Mouse (Mus musculus) forebrain, postnatal 0 days (tissue): ENCODE measurements at regions not wholly inside any gene's neighbourhood (a gene's known extent, or its start where the extent isn't known, plus 50 kb on each side); places are given as distances from the start of the nearest gene placed in this dataset.

Experiments
- ATAC-seq: fragments of 200-750 bp; cut with Nextera tagmentation; 2 replicates; pipeline ENCODE4 v1.8.0; 2017; ENCODE audit warnings: mild to moderate bottlenecking, moderate library complexity
- DNase-seq: peaks from one replicate; pipeline ENCODE4 v3.0.0-alpha.2; 2015
- H3K27ac ChIP-seq: fragments of 300-500 bp; sonication (generic); 2 replicates; pipeline ENCODE4 v1.5.1; 2014; ENCODE audit warnings: low read depth, mild to moderate bottlenecking, antibody characterized with exemption, low read length, moderate library complexity, mixed read lengths
- H3K27me3 ChIP-seq: fragments of 300-500 bp; sonication (generic); 2 replicates; pipeline ENCODE4 v1.6.1; 2014; ENCODE audit warnings: mild to moderate bottlenecking, low read length, mixed read lengths; ENCODE audit not compliant: insufficient read depth
- H3K36me3 ChIP-seq: fragments of 300-500 bp; sonication (generic); 2 replicates; pipeline ENCODE4 v1.6.1; 2014; ENCODE audit warnings: mild to moderate bottlenecking, moderate library complexity; ENCODE audit not compliant: insufficient read depth
- H3K4me1 ChIP-seq: fragments of 300-500 bp; sonication (generic); 2 replicates; pipeline ENCODE4 v1.6.1; 2014; ENCODE audit warnings: antibody characterized with exemption; ENCODE audit not compliant: insufficient read depth
- H3K4me2 ChIP-seq: fragments of 300-500 bp; sonication (generic); 2 replicates; pipeline ENCODE4 v1.6.1; 2014; ENCODE audit warnings: low read depth, mild to moderate bottlenecking, moderate library complexity
- H3K4me3 ChIP-seq: fragments of 300-500 bp; sonication (generic); 2 replicates; pipeline ENCODE4 v1.5.1; 2014; ENCODE audit warnings: low read depth, low read length, mixed read lengths
- H3K9ac ChIP-seq: fragments of 300-500 bp; sonication (generic); 2 replicates; pipeline ENCODE4 v1.6.1; 2014; ENCODE audit warnings: mild to moderate bottlenecking
- H3K9me3 ChIP-seq: fragments of 300-500 bp; sonication (generic); 2 replicates; pipeline ENCODE4 v1.6.1; 2016; ENCODE audit warnings: low read length
- CTCF ChIP-seq: sonication (generic); IDR thresholded peaks from 2 replicates; pipeline ENCODE4 v1.5.1; 2016; ENCODE audit warnings: antibody characterized with exemption, control low read depth, low read depth
- WGBS: fragments of 180-500 bp; shearing (Covaris S2); extraction: QIAGEN DNeasy Blood & Tissue Kit; methylation state at CpG from one replicate; pipeline ENCODE4 v1.1.7; 2014; 5-methylcytosine and 5-hydroxymethylcytosine counted together

DNA sequence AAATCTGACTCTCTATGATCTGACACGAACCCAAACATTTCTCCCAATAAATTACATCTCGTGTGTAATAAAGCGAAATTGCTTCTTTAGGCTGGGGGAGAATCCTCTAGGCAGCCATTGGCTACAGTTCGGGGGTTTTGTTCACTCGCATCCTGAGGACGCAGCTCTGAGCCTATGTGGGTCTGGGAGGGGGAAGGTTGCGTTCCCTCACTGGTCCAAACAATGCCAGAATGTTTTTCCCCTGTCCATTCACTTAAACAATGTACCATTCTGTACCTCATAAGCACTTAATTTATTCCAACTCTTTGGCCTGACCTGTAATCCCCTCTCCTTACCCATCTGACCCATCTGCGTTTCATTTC lies 308.6 kb downstream of the Spry2 start:
- WGBS, result 32% methylated on average over 8 of the region's 8 CpGs
- Histone ChIP-seq H3K4me1 (peaks cover 4% of the 10 kb centered on the region; the same call in 1 of the 2 replicates), H3K36me3 (no peaks in the 10 kb centered on the region), H3K9ac (no peak overlapping the region), H3K4me3 (no peak overlapping the region), H3K27me3 (no peaks in the 10 kb centered on the region), H3K9me3 (no peaks in the 10 kb centered on the region), H3K4me2 (peak overlapping the region; percentile 11; the same call in 1 of the 2 replicates), H3K27ac (peak overlapping the region; percentile 70; the same call in 1 of the 2 replicates)
- DNase-seq (no peak), ATAC-seq (peak; percentile 56)
- TF ChIP-seq CTCF, result no peak

DNA sequence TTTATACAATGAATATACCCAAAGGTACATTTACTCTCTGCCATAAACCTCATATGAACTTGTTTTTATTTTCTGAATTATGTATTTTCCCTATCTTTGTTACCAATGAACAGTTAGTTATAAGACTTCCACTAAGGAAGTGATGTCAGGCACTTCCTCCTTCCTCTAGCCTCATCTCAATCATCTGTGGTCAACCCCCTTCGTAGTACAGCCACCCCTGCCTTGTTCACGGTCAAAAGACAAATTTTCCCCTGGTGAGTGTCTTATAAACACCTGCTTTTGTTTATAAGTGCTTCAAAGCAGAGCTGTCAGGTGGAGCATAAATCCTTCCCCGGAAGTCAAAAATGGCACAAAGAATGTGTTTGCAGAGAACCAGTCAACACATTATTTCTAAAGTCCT lies 312.0 kb downstream of the Spry2 start:
- ATAC-seq (no peak), DNase-seq (no peak)
- Histone ChIP-seq H3K4me2 (no peak overlapping the region), H3K36me3 (no peaks in the 10 kb centered on the region), H3K4me3 (no peak overlapping the region), H3K4me1 (peaks cover 4% of the 10 kb centered on the region; the same call in 1 of the 2 replicates), H3K27me3 (no peaks in the 10 kb centered on the region), H3K27ac (no peak overlapping the region), H3K9ac (no peak overlapping the region), H3K9me3 (no peaks in the 10 kb centered on the region)
- TF ChIP-seq CTCF, result no peak
- WGBS, result 60% methylated on average over 3 of the region's 3 CpGs

GRCm38 (mm10) chr14:105583497-105583896 lies 313.1 kb downstream of the Spry2 start:
- Histone ChIP-seq H3K27me3 (no peaks in the 10 kb centered on the region), H3K4me3 (no peak overlapping the region), H3K9ac (no peak overlapping the region), H3K4me1 (peaks cover 4% of the 10 kb centered on the region; the same call in 1 of the 2 replicates), H3K9me3 (no peaks in the 10 kb centered on the region), H3K27ac (no peak overlapping the region), H3K4me2 (no peak overlapping the region), H3K36me3 (no peaks in the 10 kb centered on the region)
- TF ChIP-seq CTCF, result no peak
- no peak for DNase-seq
- no peak for ATAC-seq
- 93% methylated on average over 2 of the region's 2 CpGs for WGBS

DNA sequence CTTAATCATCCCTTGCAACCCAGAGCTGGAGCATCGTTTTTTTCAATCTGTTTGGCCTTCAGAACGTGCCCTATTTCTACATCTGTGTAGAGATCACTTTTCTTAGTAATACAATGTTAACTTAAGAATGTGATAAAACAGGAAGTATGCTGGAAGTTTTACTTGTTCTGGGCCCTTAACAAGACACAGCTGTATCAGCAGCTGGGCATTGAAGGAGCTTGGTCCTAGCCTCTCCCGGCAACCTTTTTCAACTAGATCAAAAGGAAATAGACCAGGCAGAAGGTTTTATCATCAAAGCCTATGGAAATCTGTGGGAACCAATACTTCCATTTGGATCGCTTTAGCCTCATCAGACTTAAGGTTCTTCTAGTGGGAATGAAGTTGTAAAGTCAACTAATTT lies 317.9 kb downstream of the Ndfip2 start:
- Histone ChIP-seq H3K36me3 (no peaks in the 10 kb centered on the region), H3K27me3 (no peaks in the 10 kb centered on the region), H3K4me1 (no peaks in the 10 kb centered on the region), H3K27ac (no peak overlapping the region), H3K9ac (no peak overlapping the region), H3K4me2 (no peak overlapping the region), H3K9me3 (no peaks in the 10 kb centered on the region), H3K4me3 (no peak overlapping the region)
- 77% methylated on average over 4 of the region's 4 CpGs for WGBS
- no peak for DNase-seq
- no peak for ATAC-seq
- no peak for TF ChIP-seq CTCF

DNA sequence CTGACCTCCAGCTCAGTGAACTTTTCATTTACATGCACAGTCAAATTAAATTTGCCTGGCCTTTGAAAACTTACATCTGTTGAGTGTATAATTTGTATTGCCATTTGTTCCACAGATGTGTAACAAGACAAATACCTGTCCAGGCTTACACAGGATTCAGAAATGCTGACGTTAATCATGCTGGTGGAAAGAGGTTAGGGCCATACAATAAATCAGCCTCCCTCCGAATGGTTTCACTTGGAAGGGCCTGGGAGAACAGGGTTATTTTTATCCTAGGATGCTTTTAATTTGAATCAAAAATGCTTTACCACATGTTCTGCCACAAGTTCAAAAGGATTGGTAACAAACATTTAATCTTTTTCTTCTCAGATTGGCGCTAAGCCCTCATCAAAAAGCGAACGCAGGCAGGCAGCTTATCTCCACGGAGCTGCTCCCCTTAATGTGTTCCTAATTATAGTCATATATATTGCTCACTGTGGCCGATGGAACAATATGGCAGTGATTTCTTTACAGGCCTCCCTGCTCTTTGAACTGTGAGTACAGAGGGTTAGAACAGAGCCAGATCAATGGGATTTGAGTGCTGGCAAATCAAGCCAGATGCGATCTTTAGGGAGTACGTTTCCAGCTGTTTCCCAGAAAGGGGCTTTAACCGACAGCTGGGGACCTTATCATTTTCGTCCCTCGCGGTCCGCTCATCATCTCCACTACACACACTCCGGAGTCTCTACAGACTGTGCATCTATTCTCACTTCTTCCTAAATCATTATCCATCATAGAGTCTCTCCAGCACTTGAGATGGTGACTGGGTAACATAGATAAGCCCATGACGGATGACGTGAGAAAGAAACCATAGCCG lies 313.9 kb downstream of the Ndfip2 start:
- TF ChIP-seq CTCF, result no peak
- no peak overlapping the region for H3K27ac ChIP-seq
- H3K4me2 ChIP-seq, result no peak overlapping the region
- ATAC-seq (peak; percentile 71), DNase-seq (no peak)
- 41% methylated on average over 18 of the region's 18 CpGs for WGBS
- H3K4me1 ChIP-seq, result no peaks in the 10 kb centered on the region
- no peaks in the 10 kb centered on the region for H3K36me3 ChIP-seq
- H3K9me3 ChIP-seq, result no peaks in the 10 kb centered on the region
- no peak overlapping the region for H3K9ac ChIP-seq
- H3K27me3 ChIP-seq, result no peaks in the 10 kb centered on the region
- H3K4me3 ChIP-seq, result no peak overlapping the region

DNA sequence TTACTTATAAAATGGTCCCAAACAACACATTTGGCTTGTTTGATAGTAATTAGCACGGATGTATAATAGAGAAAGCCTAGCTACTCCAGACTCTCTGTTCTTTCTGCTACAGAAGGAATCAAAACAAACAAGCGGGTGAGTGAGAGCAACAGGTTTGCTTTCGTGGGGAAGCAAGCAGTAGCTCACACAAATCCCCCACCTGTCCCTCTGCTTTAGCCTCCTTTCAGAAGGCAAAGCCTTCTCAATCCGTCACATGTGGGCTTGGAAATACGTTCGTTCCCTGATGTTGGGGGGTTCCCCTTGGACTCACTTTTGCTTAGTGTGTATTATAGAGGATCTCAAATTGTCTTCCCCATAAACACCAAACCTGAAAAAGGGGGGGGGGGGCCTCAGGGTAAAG lies 311.8 kb downstream of the Ndfip2 start:
- 39% methylated on average over 6 of the region's 6 CpGs for WGBS
- no peak for TF ChIP-seq CTCF

GRCm38 (mm10) chr14:105565827-105566226 lies 307.5 kb downstream of the Ndfip2 start:
- H3K27ac ChIP-seq, result no peak overlapping the region
- H3K27me3 ChIP-seq, result no peaks in the 10 kb centered on the region
- WGBS, result 80% methylated on average over 16 of the region's 16 CpGs
- H3K36me3 ChIP-seq, result no peaks in the 10 kb centered on the region
- H3K4me3 ChIP-seq, result no peak overlapping the region
- H3K9ac ChIP-seq, result no peak overlapping the region
- no peak overlapping the region for H3K4me2 ChIP-seq
- H3K9me3 ChIP-seq, result no peaks in the 10 kb centered on the region
- TF ChIP-seq CTCF, result no peak
- no peak for DNase-seq
- no peak for ATAC-seq
- H3K4me1 ChIP-seq, result no peaks in the 10 kb centered on the region

More for the DNA sequence above, 311.8 kb downstream of the Ndfip2 start:
- DNase-seq, result no peak
- ATAC-seq, result no peak
- Histone ChIP-seq H3K4me1 (no peaks in the 10 kb centered on the region), H3K36me3 (no peaks in the 10 kb centered on the region), H3K9ac (no peak overlapping the region), H3K4me2 (no peak overlapping the region), H3K9me3 (no peaks in the 10 kb centered on the region), H3K27me3 (no peaks in the 10 kb centered on the region), H3K4me3 (no peak overlapping the region), H3K27ac (no peak overlapping the region)
